Mouse (Mus musculus) heart, postnatal 25 days (tissue): ENCODE results near the gene Bri3bp. TPM values are rescaled to one million over a fixed set of nuclear protein-coding genes. Genes with fewer than 3 reads are reported as not detected.
"Not testable (repeated sequence)": the region's sequence is repeated elsewhere in the genome, so short reads cannot be mapped to it uniquely, and the experiment has no call there.

Experiments used
- DNase-seq: peaks from one replicate; pipeline ENCODE4 v3.0.0; 2022; ENCODE audit warnings: low spot score
- intact Hi-C: fragments of 180-260 bp; cut with DNase I; formaldehyde crosslinking; loops from one replicate; pipeline ENCODE4 v1.15.1; 2025
- total RNA-seq, 2 experiments: library from RNA; stranded (reverse); gene quantifications; 2 replicates each; pipeline ENCODE4 v1.2.3; 2021

The Bri3bp gene
- total RNA-seq: 10 to 100 TPM; 49.0 to 57.6 TPM

DNA sequence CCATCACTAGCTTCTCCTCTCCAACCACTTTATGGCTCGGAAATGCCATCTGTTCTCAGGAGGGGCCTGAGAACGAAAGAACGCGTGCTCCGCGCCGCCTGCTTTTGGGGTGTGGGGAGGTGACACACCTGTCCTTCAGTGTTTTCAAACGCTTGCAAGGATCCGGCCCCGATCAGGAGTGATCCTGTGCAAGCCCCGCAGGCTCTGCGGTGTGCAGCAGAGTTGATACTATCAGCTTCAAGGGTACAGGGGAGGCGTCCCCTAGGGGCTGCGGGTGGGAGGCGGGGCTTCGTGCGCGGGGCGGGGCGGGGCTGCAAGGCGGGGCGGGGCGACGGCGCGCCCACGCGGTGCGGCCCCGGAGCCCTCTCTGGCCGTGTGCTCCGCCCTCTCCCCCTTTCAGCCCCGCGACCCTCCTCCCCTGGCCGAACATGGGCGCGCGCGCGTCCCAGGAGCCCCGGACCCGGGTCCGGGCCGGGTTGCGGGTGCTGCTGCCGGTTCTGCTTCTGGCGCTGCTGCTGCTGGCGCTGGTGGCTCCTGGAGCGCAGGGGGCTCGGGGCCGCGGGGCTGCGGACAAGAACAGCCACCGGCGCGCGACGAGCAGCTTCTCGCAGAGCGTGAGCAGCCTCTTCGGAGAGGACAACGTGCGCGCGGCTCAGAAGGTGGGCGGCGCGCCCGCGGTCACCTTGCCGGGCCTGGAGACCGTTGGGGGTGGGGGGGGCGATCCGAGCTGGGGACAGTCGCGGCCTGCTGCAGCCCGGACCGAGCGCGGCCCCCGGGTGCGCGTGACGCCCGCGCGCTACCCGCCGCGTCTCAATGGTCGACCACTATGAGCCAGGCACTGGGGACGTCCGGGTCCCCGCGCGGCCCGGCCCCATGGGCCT lies at the start of gene Bri3bp:
Bri3bp (plus strand) TSS at position 335 of the 881 bp plus-strand sequence.
- intact Hi-C loops: no loop called here
- no peak for DNase-seq

DNA sequence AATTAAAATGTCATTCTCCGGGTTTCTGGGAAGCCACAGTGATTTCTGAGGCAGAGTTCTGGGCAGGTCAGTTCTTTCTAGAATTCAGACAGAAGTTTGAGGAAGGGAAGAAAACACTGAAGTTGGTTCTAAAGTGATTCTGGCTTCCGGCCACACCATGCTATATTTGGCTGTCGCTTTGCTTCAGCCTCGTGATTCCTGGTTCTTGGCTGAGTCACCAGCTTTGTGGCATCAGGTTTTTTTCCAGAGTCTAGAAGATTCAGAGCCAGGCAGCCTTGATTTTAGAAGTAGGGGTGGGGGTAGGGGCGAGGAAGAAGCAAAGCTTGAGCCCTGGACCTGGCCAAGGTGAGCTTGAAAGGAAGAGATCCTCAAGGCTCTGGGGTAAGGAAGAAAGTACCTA lies 49.8 kb upstream of the Bri3bp start:
- peak; percentile 51 for DNase-seq
- intact Hi-C loops: no loop called here

DNA sequence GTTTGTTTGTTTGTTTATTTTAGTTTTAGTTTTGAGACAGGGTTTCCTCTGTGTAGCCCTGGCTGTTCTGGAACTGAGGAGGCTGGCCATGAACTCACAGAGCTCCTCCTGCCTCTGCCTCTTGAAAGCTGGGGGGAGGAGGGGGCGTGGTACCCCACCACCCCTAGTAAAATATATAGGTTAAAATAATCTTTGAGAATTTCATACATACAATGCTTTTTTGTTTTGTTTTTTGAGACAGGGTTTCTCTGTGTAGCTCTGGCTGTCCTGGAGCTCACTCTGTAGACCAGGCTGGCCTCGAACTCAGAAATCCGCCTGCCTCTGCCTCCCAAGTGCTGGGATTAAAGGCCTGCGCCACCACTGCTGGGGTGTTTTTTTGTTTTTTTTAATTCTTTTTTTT lies 49.2 kb upstream of the Bri3bp start:
- intact Hi-C loops, DNase-seq: not testable (repeated sequence)

DNA sequence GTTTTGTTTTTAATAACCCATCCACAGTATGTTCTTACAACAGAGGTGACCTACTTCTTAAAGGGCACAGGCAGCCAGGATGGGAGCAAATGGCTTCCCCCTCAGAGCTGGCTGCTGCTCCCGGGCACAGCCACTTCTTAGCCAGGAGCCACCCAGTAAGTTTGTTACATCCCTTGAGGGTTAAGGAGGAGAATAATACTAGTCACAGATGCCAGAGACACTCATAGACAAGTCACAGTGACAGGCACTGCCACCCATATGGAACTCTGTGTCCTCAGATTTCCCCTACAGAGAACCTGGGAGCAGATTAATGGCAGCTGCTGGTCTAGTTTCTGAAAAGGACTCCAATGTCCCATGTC lies 48.8 kb upstream of the Bri3bp start:
- intact Hi-C loops: no loop called here
- DNase-seq: no peak

DNA sequence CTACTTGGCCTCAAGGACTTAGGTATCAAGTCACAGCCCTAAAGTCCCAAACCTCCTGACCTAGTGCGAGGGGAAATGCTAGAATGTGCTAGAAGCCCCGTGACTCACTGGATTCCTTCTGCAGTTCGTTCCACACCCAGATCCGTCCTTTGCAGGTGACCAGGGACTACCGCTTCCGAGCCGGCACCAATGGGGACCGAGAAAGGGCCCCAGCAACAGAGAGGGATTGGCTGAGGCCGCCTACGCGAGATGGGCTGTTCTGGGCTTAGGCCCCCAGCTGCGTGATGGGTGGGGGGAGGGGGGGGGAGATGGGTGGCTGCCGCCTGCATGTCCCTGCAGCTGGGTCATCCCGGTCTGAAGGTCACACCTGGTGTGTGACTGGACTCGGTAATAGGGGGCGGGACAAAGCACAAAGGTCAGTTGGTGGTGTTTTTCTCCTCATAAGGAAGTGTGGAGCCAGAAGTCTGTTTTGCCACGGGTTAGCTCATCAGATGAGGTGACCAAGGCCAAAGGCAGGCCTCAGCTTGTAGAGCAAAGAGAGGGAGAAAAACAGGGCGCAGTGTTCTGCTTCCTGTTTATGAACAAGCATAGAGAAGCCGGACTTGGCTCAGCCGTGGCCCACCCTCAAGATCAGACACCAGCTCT lies 48.3 kb upstream of the Bri3bp start:
- peak; percentile 95 for DNase-seq
- intact Hi-C loops: no loop called here

DNA sequence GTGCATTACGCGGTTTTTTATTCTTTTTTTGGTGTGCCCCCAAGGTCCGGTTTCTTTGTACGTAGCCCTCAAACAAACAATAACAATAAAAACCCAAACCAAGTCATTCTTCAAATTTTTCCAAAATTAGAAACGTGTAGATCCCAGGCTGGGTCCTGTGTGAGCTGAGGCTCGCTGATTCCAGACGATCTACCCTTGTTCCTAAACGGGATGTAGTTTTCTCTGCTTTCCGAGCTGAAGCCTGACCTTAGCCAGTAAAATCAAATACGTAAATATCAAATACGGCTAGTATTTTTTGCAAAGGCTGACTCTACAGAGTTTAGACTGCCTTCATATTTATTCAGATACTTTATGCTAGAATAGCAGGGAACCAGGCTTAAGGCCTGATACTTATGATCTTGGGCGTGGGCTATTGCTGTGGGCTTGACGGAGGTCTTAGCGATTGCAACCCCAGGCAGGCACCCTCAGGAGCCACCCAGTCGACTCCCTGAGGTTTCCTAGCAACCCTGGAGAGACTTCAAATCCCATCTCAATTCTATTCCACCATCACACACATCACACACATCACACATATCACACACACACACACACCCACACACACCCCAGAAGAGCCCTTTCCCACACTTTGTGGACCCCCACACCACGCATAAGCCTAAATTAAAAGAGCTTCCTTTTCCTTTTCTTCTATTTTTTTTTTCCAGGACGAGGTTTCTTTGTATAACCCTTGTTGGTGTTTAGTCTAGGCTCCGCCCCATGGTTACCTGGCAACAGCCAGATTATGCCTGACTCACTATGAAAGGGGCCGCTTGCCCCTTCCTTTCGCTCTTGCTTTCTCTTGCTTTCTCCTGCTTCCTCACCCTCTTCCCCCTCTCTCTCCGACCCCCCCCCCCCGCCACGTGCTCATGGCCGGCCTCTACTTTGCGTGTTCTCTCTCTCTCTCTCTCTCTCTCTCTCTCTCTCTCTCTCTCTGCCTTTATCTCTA lies 47.5 kb upstream of the Bri3bp start:
- peak; percentile 70 for DNase-seq
- intact Hi-C loops: no loop called here

DNA sequence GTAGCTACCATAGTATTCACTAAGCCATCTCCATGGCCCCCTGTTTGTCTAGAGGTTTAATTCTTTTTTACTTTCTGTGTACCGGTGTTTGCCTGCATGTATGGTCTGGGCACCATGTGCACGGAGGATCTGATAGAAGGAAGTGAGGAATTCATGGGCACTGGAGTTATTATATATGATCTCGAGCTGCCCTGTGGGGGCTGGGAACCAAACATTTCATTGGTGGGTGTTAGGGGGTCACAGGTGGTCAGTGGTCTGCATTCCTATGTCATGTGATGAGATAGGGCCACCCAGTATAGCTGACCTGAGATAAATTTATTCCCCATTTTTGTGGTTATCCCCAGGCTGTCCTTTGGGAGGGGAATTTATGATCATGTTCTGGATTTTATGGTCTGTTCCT lies 46.4 kb upstream of the Bri3bp start:
- no peak for DNase-seq
- intact Hi-C loops: no loop called here

DNA sequence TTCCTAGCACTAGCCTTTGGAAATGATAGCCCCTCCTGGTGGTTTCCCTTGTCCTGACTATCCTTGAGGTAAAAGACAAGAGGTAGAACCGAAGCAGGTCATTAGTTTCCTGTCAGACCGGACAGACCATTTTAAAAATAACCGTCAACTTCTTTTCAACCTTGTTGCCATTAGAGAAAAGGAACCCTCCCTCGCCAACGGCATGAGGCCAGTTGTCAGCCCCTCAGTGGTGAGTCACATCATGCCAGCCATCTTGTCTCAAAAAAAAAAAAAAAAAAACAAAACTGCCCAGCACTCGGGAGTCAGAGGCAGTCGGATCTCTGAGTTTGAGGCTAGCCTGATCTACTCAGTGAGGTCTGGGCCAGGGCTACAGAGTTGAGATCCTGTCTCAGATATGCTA lies 40.5 kb upstream of the Bri3bp start:
- intact Hi-C loops: no loop called here
- DNase-seq: no peak

DNA sequence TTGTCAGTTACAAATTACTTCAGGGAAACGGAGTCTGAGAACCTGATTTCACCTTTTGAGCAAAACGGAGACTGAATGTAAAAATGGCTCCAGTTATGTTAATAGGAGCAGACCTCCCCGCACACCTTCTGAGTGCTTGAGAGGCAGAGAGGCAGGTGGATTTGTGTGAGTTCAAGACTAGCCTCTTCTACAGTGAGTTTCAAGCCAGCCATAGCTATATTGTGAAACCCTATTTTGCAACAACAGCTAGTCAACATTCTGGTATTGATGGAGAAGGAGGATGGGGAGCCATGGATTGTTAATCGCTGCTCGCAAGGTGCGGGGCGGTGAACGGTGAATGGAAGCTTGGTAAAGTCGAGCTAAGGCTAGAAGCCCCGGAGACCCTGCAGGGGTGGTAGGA lies 38.9 kb upstream of the Bri3bp start:
- no peak for DNase-seq
- intact Hi-C loops: no loop called here

DNA sequence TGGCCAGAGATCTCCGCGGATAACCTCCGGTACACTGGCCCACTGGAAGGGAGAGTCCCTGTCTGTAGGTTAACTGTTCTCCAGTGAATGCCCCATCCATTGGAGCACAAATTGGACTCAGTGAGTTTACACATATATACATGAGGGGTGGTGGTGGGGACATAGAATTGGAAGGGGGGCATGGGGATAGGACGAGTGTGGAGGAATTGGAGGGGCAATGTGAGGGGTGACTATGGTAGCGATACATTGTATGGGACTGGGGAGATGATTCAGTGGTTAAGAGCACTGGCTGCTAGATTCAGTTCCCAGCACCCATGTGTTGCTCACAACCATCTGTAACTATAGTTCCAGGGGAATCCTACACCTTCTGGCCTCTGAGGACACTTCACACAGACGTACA lies 38.4 kb upstream of the Bri3bp start:
- intact Hi-C loops: no loop called here

DNA sequence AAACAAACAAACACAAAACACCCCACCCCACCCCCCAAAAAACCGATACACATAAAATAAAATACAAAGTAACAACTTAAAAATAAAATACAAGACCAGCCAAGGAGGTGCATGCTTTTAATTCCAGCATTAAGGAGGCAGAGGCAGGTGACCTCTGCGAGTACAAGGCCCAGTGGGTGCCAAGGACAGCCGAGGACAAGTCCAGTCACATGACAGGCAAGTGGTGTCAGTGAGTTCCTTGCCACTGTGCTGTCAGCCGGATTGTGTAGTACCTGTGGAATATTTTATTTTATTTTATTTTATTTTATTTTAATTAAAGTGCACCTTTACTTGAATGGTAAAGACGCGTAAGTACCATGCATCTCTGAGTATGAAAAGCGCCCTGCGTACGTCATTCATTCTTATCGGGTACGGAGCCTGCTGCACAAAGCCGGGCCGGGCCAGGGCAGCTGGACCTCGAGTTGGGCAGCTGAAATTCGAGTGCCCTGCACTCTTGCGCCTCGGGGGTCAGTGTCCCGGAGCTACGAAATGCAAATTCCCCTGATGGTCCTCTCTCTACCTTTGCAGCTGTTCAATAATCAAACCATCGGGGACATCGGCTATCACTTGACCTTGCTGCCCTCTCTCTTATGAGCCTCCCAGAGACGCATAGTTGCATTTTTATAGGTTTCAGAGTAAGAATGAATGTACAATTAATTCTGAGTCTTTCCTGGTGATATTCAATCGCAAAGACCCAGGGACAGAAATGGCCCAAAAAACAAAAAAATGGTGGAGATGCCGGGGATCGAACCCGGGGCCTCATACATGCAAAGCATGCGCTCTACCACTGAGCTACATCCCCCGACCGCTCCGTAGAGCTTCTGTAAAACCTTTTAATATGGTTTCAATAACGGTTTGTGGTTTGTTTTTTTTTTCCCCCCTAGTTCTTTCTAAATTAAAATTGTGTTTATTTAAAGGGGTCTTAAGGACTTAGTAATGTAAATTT lies 37.6 kb upstream of the Bri3bp start:
- intact Hi-C loops: no loop called here
- DNase-seq: no peak

More for the DNA sequence above, 38.4 kb upstream of the Bri3bp start:
- DNase-seq: no peak

DNA sequence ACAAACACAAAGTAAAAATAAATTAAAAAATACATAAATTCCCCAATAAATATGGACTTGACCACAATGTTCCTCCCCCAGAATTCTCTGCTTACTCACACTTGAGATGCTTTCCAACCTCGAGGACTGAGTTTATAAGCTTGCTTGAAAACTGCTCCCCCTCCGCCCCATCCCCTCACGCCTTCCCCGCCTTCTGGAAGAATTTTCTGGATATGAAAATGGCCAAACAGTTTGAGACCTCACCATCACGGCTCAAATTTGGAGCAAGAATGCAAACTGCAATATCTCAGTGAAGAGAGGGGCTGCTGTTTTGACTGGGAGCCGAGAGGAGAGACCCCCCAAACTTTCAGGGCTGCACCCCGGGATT lies 36.8 kb upstream of the Bri3bp start:
- intact Hi-C loops: no loop called here
- DNase-seq: no peak

DNA sequence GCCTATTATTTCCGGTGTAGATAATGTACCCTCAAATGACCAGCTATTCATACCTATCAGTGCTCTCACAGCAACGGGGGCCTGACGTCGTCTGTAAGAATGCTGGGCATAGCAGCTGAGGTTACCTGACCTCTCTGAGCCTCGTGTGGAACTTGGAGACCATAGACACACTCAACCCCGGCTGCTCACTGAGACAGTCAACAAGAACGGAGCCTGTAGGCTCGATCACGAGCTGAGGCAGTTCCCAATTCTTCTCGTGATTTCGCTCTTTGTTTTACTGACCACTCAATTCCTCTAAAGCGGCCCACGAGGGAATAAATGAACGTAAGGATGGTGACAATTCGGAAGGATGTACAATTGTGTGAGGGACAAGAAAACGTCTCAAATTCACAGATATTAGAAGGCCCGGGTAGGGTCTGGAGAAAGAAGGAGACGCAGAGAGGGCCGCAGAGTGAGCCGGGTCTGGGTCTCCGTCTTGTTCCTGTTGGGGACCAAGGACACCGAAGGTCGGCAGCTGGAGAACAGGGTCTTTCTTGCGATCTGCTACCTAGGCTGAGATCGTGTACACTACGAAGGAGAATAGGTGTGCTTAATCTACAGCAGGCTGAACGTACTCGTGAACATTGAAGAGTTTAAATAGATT lies 36.3 kb upstream of the Bri3bp start:
- DNase-seq: peak; percentile 31
- intact Hi-C loops: no loop called here

DNA sequence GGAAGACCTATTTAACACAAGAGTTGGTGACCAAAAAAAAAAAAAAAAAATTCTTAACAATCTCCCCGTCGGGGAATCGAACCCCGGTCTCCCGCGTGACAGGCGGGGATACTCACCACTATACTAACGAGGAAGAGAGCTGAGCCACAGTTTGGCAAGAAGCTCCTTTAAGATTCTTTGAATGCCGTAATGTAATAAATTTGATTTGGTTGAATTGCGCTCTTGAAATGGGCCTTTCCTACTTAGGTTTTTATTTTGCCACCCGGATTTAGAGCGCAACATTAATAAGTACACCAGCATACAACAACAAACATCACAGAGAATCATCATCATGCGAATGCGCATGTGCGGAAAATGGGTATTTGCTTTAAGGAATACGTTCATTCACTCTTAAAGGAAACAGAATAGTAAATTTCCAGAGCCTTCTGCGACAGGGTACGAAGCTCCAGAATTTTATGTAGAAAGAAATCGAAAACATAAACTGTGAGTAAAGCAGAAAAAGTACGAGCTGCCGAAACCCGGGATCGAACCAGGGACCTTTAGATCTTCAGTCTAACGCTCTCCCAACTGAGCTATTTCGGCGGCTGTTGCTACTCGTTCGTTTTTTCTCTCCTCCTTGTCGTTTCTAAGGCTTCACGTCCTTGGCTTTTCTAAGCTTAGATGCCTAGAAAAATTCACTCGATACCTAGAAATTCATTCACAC lies 35.7 kb upstream of the Bri3bp start:
- intact Hi-C loops: no loop called here
- DNase-seq: peak; percentile 65

DNA sequence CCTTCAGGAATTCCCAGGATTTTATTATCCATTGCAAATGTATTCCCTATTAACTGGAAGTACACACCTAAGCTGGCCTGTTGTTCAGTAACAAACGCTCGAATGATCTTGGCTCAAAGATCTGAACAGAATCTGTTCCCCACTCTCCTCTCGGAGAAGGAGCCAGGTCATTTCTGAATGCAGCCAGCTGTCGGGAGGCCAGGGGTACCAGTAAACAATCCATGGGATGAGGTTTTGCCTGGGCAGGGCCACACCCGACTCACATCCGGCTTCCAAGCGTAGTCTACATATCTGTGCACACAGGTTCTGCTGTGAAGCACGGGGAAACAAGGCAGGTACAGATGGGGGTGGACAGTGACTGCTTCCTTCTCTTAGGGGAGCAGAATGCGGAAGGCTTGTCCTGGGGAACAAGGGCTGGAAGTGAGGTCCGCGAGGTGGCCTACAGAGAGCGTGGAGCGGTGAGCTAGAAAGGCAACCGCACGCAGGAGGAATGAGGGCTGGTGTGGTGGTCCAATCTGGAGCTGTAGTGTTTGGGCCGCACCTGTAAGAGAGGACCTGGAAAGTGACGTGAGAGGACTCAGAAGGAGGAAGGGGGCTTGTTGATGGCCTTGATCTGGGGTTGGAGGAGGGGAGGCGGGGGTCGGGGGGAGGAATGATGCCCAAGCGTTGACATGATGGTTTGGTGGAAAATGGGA lies 34.9 kb upstream of the Bri3bp start:
- peak; percentile 57 for DNase-seq
- intact Hi-C loops: no loop called here

DNA sequence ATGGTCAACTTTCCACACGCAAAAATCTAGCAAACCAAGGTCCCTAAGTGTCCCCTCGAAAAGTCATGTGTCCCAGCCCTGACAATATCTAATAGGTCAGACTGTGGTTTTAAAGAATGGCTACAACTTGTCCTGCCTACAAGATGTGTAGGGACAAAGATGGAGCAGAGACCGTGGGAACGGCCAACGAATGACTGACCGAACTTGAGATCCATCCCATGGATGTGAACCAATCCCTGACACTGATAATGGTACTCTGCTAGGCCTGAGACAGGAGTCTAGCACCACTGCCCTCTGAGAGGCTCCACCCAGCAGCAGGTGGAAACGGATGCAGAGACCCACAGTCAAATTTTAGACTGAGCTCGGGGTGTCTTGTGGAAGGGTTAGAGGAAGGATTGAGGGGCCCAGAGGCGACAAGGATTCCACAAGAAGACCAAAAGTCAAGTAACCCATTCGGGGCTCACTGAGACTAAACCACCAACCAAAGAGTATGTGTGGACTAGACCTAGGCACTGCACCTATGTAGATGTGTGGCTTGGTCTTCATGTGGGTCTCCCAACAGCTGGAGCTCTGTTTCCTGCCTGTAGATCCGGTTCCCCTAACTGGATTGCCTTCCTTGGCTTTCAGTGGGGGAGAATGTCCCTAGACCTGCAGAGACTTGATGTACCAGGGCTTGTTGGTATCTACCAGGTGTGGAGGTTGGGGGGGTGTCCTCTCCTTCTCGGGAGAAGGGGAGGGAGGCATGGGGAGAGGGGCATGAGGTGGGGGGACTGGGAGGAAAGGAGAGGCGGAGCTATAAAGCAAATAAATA lies 34.1 kb upstream of the Bri3bp start:
- intact Hi-C loops: no loop called here
- DNase-seq: no peak
